Mouse (Mus musculus) bone marrow, adult 2 months (tissue): ENCODE measurements around the gene Samsn1. TPM values are rescaled to one million over a fixed set of nuclear protein-coding genes. Genes with fewer than 3 reads are reported as not detected.

Source experiments
- H3K27ac ChIP-seq: fragments of 200-500 bp; 2 replicates; pipeline ENCODE4 v1.5.1; 2012; ENCODE audit warnings: low read depth, mild to moderate bottlenecking, control low read depth, inconsistent platforms, low read length; ENCODE audit not compliant: control insufficient read depth, poor library complexity, insufficient read depth
- H3K4me1 ChIP-seq: fragments of 200-500 bp; 2 replicates; pipeline ENCODE4 v1.6.1; 2011; ENCODE audit warnings: low read length; ENCODE audit not compliant: control insufficient read depth, insufficient read depth
- H3K4me3 ChIP-seq: fragments of 200-500 bp; replicated peaks from 2 replicates; pipeline ENCODE3; 2011; ENCODE audit warnings: mild to moderate bottlenecking, low read depth, low read length, control low read depth; ENCODE audit not compliant: control insufficient read depth
- CTCF ChIP-seq: fragments of 200-500 bp; IDR thresholded peaks from 2 replicates; pipeline ENCODE4 v1.5.1; 2011; ENCODE audit warnings: low read length, control low read depth; ENCODE audit not compliant: control insufficient read depth, insufficient read depth
- POLR2A ChIP-seq: fragments of 200-500 bp; IDR thresholded peaks from 2 replicates; pipeline ENCODE4 v1.6.1; 2011; ENCODE audit warnings: low read depth, mild to moderate bottlenecking, control low read depth, low read length, borderline replicate concordance; ENCODE audit not compliant: control insufficient read depth
- WGBS: fragments of 180-500 bp; shearing (Covaris S2); methylation state at CpG from one replicate; pipeline ENCODE4 v1.1.7; 2018; 5-methylcytosine and 5-hydroxymethylcytosine counted together
- polyA plus RNA-seq: library from polyadenylated mRNA; stranded (reverse); fragments of >200 nt; gene quantifications from 2 replicates; pipeline ENCODE4 v1.2.4, GENCODE M21; 2011; ENCODE audit warnings: low replicate concordance; ENCODE audit not compliant: missing spikeins, insufficient read depth, insufficient read length

Gene Samsn1
- polyA plus RNA-seq, 1 experiment = 13.2 TPM

DNA sequence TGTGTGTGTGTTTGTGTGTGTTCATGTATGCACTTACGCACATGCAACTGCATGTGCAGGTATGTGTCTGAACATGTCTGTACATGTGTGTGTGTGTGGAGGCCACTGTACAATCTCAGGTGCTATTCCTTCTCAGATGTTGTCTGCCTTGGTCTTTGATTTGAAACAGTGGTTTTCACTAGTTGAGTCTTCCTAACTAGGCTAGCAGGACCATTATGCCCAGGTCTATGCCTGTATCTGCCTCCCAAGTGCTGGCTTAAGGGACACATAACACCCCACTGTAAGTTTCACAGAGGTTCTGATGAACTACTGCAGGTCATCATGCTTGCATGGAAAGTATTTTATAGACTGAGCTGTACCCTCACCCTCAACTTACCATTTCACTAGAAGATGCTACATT is 115.8 kb downstream of the Samsn1 start:
- TF ChIP-seq POLR2A = no peak
- no peak for TF ChIP-seq CTCF
- 92% methylated on average over 1 of the region's 1 CpGs for whole genome bisulfite sequencing
- no peak overlapping the region for H3K4me3 ChIP-seq
- H3K4me1 ChIP-seq = peaks cover 1% of the 10 kb centered on the region
- H3K27ac ChIP-seq = no peak overlapping the region

GRCm38 (mm10) chr16:75905324-75905723 is 116.8 kb downstream of the Samsn1 start:
- Histone ChIP-seq H3K27ac (no peak overlapping the region), H3K4me3 (no peak overlapping the region), H3K4me1 (peaks cover 3% of the 10 kb centered on the region)
- WGBS = 41% methylated on average over 1 of the region's 1 CpGs
- TF ChIP-seq CTCF (no peak), POLR2A (no peak)

GRCm38 (mm10) chr16:75904072-75904471 is 118.0 kb downstream of the Samsn1 start:
- no peak overlapping the region for H3K4me3 ChIP-seq
- H3K4me1 ChIP-seq = peaks cover 2% of the 10 kb centered on the region
- TF ChIP-seq POLR2A (no peak), CTCF (no peak)
- 45% methylated on average over 4 of the region's 4 CpGs for WGBS
- H3K27ac ChIP-seq = no peak overlapping the region

DNA sequence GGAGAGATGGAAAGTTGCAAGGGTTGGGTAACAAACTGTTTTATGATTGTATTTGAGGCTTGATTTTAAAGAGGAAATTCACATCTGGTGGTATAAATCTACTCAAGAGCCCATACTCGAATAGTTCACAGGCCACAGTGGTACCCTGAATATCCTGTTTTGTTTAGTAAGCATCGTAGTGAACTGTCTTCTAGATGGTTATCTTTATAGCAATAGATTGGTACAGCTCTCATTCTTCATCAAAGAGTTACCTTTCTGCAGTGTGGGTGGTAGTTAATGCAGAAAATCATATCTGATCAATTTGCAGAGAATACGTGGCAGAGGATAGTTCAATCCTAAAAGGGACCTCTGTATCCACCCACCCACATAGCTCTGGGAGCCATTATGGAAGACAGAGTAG is 119.1 kb downstream of the Samsn1 start:
- Histone ChIP-seq H3K27ac (no peak overlapping the region), H3K4me3 (no peak overlapping the region), H3K4me1 (peaks cover 2% of the 10 kb centered on the region)
- 31% methylated on average over 3 of the region's 3 CpGs for WGBS
- TF ChIP-seq POLR2A = no peak
- no peak for TF ChIP-seq CTCF

DNA sequence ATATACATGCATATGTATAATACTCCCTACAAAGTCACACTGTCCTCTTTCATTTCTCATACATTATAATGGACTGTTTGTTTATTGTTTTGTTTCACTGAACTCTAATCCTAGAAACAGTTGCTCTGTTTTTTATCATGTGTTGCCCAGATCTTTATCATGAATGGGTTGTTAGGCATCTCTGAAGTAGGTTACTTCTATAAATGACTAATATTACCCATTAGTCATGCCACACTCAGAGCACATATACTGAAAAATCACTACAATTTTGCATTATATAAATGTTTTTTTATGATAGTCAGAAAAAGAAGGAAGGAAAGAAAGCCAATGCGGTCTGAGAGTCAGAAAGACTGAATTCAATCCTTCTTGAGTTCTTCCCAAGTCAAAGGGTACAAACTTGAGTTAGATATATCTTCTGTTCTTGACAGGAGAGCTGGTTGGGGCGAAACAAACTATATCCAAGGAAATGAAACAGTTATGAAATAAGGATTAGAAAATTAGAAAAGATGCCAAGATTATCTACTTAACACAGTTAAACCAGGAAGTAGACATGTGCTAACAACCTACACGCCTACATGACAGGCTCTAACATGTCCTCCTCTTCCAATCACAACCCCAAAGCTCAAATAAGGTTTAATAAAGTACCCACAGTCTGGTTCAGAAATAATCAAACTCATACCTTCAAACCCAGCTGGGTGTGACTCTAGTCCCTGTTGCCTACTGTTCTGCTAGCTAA is 122.0 kb downstream of the Samsn1 start:
- no peak for TF ChIP-seq POLR2A
- TF ChIP-seq CTCF = no peak
- 48% methylated on average over 3 of the region's 3 CpGs for WGBS
- H3K4me1 ChIP-seq = peaks cover 2% of the 10 kb centered on the region
- H3K4me3 ChIP-seq = no peak overlapping the region
- H3K27ac ChIP-seq = no peak overlapping the region

DNA sequence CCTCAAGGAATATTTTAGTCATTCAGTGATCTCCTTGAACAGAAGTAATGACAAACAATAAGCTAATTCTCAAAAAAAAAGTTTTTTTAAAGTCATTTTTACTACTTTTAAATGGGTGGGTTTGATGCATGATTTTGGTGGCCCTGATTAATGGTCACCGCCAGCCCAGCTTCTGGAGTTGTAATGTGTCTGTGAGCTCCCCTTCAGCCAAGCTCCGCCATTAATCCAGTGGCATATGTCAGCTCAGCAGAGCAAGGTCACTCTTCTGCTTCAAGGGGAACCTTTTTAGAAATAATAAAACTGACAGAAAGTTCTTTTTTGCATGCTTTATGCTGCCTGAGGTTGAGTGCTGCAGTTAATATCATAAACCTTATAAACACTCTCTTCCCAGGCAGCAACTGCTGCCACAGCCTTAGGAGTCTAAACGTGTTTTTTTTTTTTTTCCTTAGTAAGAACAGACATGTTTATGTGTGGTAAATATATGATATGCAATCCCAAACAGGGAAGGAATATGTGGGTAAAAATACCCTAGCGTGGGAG is 124.2 kb downstream of the Samsn1 start:
- Histone ChIP-seq H3K4me1 (peaks cover 3% of the 10 kb centered on the region), H3K4me3 (no peak overlapping the region), H3K27ac (no peak overlapping the region)
- WGBS = 77% methylated on average over 4 of the region's 4 CpGs
- no peak for TF ChIP-seq CTCF
- no peak for TF ChIP-seq POLR2A

GRCm38 (mm10) chr16:75894263-75894901 is 127.7 kb downstream of the Samsn1 start:
- WGBS = 85% methylated on average over 5 of the region's 5 CpGs
- TF ChIP-seq CTCF (no peak), POLR2A (no peak)
- H3K4me3 ChIP-seq = no peak overlapping the region

DNA sequence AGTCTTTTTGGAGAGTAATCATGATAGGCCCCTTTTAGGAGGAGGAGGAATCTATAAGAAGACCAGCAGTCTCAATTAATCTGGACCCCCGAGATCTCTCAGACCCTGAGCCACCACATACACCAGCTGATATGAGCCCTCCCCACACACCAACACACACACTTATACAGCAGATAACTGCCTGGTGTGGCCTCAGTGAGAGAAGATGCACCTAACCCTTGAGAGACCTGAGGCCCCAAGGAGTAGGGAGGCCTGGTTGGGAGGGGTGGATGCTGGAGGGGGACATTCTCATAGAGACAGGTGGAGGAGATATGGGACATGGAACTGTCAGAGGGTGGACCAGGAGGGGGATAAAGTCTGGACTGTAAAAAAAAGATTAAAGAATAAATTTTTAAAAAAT is 128.6 kb downstream of the Samsn1 start:
- no peak for TF ChIP-seq POLR2A
- TF ChIP-seq CTCF = no peak
- Histone ChIP-seq H3K4me3 (no peak overlapping the region), H3K4me1 (peaks cover 1% of the 10 kb centered on the region; the same call in 1 of the 2 replicates), H3K27ac (no peak overlapping the region)
- 57% methylated on average over 1 of the region's 1 CpGs for WGBS

More at GRCm38 (mm10) chr16:75894263-75894901, 127.7 kb downstream of the Samsn1 start:
- H3K27ac ChIP-seq = no peak overlapping the region
- peaks cover 1% of the 10 kb centered on the region; the same call in 1 of the 2 replicates for H3K4me1 ChIP-seq
